Mouse (Mus musculus) liver, embryonic 11.5 days (tissue): Measurements from ENCODE around the gene Cdkal1. TPM values are rescaled to one million over a fixed set of nuclear protein-coding genes. Genes with fewer than 3 reads are reported as not detected.

Experiments
- ATAC-seq: fragments of 200-750 bp; cut with Nextera tagmentation; replicated peaks from 2 replicates; pipeline ENCODE4 v1.8.0; 2017; ENCODE audit warnings: moderate number of reproducible peaks, mild to moderate bottlenecking, moderate TSS enrichment, moderate library complexity; ENCODE audit not compliant: low FRiP score
- DNase-seq: peaks from one replicate; pipeline ENCODE4 v3.0.0-alpha.2; 2017; ENCODE audit warnings: low spot score
- H3K27ac ChIP-seq: fragments of 300-500 bp; sonication (generic); 2 replicates; pipeline ENCODE4 v1.5.1; 2014; ENCODE audit warnings: mild to moderate bottlenecking, low read depth, low read length, control low read depth
- H3K27me3 ChIP-seq: fragments of 300-500 bp; sonication (generic); replicated peaks from 2 replicates; pipeline ENCODE4 v1.6.1; 2014; ENCODE audit warnings: low read length, mixed read lengths; ENCODE audit not compliant: control insufficient read depth, insufficient read depth
- H3K36me3 ChIP-seq: fragments of 300-500 bp; sonication (generic); 2 replicates; pipeline ENCODE4 v1.6.1; 2014; ENCODE audit warnings: mild to moderate bottlenecking, low read length, moderate library complexity, mixed read lengths; ENCODE audit not compliant: control insufficient read depth, insufficient read depth
- H3K4me1 ChIP-seq: fragments of 300-500 bp; sonication (generic); replicated peaks from 2 replicates; pipeline ENCODE4 v1.6.1; 2014; ENCODE audit warnings: low read length, mixed read lengths; ENCODE audit not compliant: control insufficient read depth, insufficient read depth
- H3K4me2 ChIP-seq: fragments of 300-500 bp; sonication (generic); 2 replicates; pipeline ENCODE4 v1.6.1; 2014; ENCODE audit warnings: mild to moderate bottlenecking, control low read depth, moderate library complexity
- H3K4me3 ChIP-seq: fragments of 300-500 bp; sonication (generic); 2 replicates; pipeline ENCODE4 v1.5.1; 2014; ENCODE audit warnings: low read depth, low read length, control low read depth
- H3K9ac ChIP-seq: fragments of 300-500 bp; sonication (generic); 2 replicates; pipeline ENCODE4 v1.6.1; 2014; ENCODE audit warnings: low read depth, low read length, control low read depth
- H3K9me3 ChIP-seq: fragments of 300-500 bp; sonication (generic); 2 replicates; pipeline ENCODE4 v1.6.1; 2016; ENCODE audit warnings: low read length, inconsistent platforms, mixed read lengths; ENCODE audit not compliant: control insufficient read depth
- WGBS: fragments of 180-500 bp; shearing (Covaris S2); extraction: QIAGEN DNeasy Blood & Tissue Kit; methylation state at CpG from one replicate; pipeline ENCODE4 v1.1.7; 2014; 5-methylcytosine and 5-hydroxymethylcytosine counted together
- polyA plus RNA-seq: library from polyadenylated mRNA; unstranded; fragments of >200 nt; fragmentation: Nextera tagmentation; extraction: Ambion mirVana; gene quantifications from 2 replicates; pipeline ENCODE4 v1.2.1, GENCODE M21; 2014

The Cdkal1 gene
- polyA plus RNA-seq, 1 experiment from 2014 or later = 26.3 TPM

DNA sequence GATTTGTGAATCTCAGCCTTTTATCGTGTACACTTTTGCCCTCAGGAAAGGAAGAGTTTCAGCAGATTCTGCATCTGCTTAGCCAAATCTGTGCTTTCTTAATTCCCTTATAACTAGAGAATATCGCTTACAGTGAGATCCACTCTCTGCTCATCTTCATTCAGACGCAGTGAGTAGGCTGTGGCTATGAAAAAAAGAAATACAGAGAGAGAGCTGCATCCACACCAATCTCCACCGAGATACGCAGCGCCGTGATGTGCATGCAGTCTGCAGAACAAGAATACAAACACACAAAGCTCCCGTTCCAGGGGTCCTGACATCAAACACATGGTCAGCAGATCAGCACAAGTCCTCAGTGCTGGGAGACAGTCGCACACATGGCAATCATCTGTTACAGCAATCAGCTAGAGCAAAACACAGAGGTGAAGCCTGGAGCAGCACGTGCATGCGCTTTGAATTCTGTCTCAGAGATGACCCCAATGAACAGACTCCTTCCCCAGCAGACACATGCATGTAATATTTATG is 199.6 kb downstream of the Cdkal1 start:
- DNase-seq (no peak), ATAC-seq (no peak)
- Histone ChIP-seq H3K9ac (no peak overlapping the region), H3K36me3 (no peaks in the 10 kb centered on the region), H3K27me3 (no peaks in the 10 kb centered on the region), H3K4me3 (no peak overlapping the region), H3K4me2 (no peak overlapping the region), H3K4me1 (no peaks in the 10 kb centered on the region), H3K27ac (no peak overlapping the region), H3K9me3 (no peaks in the 10 kb centered on the region)
- 82% methylated on average over 11 of the region's 11 CpGs for WGBS

DNA sequence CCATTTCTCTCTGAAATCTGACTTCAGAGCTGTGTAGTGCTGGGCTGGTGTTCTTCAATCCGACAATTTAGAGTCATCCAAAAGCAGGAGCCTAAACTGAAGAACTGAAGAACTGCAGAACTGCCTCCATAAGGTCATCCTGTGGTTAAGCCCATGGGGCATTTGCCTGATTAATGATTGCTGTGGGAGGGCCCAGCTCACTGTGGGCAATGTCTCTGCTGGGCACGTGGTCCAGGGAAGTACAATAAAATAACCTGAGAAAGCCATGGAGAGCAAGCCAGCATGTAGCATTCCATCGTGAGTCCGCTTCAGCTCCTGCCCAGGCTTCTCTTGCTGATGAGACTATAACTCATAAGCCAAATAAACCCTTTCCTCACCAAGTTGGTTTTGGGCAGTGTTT is 202.1 kb downstream of the Cdkal1 start:
- H3K4me1 ChIP-seq = no peaks in the 10 kb centered on the region
- WGBS = 62% methylated on average over 4 of the region's 4 CpGs

DNA sequence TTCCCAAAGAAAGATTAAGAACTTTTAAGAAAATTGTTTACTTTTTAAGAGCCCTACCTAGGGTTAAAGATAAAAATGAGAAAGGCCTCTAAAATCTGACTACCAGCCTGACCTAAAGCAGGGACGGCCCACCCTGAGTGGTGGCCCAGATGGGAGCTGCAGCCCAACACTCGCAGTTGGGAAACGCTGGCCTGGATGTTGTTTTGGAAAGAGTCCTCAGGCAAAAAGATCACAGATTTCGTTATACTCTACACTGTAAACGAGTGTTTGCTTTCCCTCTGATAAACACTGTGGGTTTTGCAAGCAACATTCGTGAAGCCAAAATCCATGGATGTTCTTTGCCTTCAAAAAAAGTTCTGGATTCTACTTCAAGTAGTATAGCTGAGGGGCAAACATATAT is 202.7 kb downstream of the Cdkal1 start:
- WGBS = 80% methylated on average over 6 of the region's 6 CpGs
- no peak for DNase-seq
- Histone ChIP-seq H3K27me3 (no peaks in the 10 kb centered on the region), H3K4me3 (no peak overlapping the region), H3K9me3 (no peaks in the 10 kb centered on the region), H3K4me1 (no peaks in the 10 kb centered on the region), H3K36me3 (no peaks in the 10 kb centered on the region), H3K27ac (no peak overlapping the region), H3K9ac (no peak overlapping the region), H3K4me2 (no peak overlapping the region)
- ATAC-seq = no peak

More for the DNA sequence above, 202.1 kb downstream of the Cdkal1 start:
- no peak overlapping the region for H3K9ac ChIP-seq
- no peaks in the 10 kb centered on the region for H3K36me3 ChIP-seq
- no peak overlapping the region for H3K4me3 ChIP-seq
- no peaks in the 10 kb centered on the region for H3K9me3 ChIP-seq
- no peak overlapping the region for H3K4me2 ChIP-seq
- ATAC-seq = no peak
- H3K27ac ChIP-seq = no peak overlapping the region
- no peak for DNase-seq
- H3K27me3 ChIP-seq = no peaks in the 10 kb centered on the region

DNA sequence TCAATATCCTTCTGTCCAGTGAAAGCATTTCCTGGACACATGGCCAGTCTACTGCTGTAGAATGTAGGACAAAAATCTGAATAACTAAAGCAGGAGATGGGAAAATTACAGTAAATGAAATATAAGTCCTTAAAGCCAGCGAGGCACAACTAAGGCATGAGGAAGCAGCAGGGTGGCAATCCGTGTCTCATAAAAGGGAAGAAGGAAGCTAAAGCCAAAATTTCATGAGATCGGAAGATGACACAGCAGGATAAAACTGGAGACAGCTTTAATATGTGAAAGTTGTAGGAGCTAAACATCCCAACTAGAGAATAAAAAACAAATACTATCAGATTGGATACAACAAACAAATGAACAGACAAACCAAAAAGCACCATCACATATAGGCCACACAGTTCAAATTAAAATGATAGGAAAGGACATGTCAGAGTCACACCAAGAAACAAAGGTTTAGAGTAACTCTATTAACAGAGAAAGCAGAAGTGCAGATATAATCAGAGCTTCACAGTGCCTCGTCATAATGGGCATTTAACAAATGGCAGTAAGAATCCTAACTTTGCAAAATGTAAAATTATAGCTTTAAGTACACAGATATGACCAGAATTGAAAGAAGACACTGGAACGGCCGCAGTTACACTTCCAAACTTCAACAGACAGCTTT is 204.8 kb downstream of the Cdkal1 start:
- ATAC-seq = no peak

DNA sequence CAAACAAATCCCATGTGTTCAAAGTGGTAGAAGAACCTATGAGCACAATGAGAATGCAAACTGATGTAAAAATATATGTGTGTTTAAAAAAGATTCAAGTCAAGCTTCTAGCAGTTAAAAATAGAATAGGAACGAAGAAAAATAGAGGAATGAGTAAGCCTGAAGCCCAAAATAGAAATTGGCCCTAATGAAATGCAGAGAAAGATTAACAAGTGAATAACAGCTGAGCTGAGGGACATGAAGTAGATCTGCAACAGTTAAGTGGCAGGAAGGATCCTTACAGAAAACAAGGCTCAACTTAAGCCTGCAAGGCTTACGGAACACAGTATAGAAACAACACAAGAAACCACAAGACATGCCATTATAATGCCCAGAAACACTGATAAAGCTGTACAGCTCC is 205.9 kb downstream of the Cdkal1 start:
- H3K27me3 ChIP-seq = no peaks in the 10 kb centered on the region
- H3K4me3 ChIP-seq = no peak overlapping the region
- no peaks in the 10 kb centered on the region for H3K9me3 ChIP-seq
- H3K4me2 ChIP-seq = no peak overlapping the region
- no peak for DNase-seq
- H3K9ac ChIP-seq = no peak overlapping the region
- no peaks in the 10 kb centered on the region; the same call in 1 of the 2 replicates for H3K4me1 ChIP-seq
- H3K27ac ChIP-seq = no peak overlapping the region
- no peaks in the 10 kb centered on the region for H3K36me3 ChIP-seq
- WGBS = 74% methylated on average over 2 of the region's 2 CpGs
- ATAC-seq = no peak

More for the DNA sequence above, 204.8 kb downstream of the Cdkal1 start:
- 71% methylated on average over 6 of the region's 6 CpGs for WGBS
- DNase-seq = no peak
- H3K9me3 ChIP-seq = no peaks in the 10 kb centered on the region
- no peak overlapping the region for H3K4me3 ChIP-seq
- H3K9ac ChIP-seq = no peak overlapping the region
- H3K36me3 ChIP-seq = no peaks in the 10 kb centered on the region
- H3K27ac ChIP-seq = no peak overlapping the region
- no peaks in the 10 kb centered on the region for H3K27me3 ChIP-seq
- H3K4me1 ChIP-seq = no peaks in the 10 kb centered on the region; the same call in 1 of the 2 replicates
- H3K4me2 ChIP-seq = no peak overlapping the region

DNA sequence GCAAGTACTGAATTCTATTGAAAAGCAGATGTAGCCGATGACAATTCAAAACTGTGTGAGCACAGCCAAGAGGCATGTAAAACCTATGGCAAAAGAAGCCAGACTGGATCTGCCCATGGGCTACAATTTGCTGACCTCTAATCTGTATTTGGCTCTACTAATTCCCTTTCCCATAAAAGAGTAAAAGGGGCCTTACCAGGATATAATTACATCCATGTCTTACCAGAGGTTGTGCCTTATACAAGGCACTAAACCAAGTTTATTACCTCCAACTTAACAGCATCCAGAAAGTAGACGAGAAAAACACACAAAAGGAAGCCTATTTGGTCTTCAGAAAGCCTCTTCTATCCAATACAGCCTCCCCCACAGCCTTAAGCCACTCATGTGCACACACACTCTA is 213.2 kb downstream of the Cdkal1 start:
- H3K27me3 ChIP-seq = no peaks in the 10 kb centered on the region
- H3K4me3 ChIP-seq = no peak overlapping the region
- no peak for DNase-seq
- 77% methylated on average over 2 of the region's 2 CpGs for WGBS
- H3K27ac ChIP-seq = no peak overlapping the region
- ATAC-seq = no peak
- no peaks in the 10 kb centered on the region for H3K9me3 ChIP-seq
- H3K9ac ChIP-seq = no peak overlapping the region
- H3K36me3 ChIP-seq = no peaks in the 10 kb centered on the region
- no peak overlapping the region for H3K4me2 ChIP-seq
- H3K4me1 ChIP-seq = no peaks in the 10 kb centered on the region; the same call in 1 of the 2 replicates

DNA sequence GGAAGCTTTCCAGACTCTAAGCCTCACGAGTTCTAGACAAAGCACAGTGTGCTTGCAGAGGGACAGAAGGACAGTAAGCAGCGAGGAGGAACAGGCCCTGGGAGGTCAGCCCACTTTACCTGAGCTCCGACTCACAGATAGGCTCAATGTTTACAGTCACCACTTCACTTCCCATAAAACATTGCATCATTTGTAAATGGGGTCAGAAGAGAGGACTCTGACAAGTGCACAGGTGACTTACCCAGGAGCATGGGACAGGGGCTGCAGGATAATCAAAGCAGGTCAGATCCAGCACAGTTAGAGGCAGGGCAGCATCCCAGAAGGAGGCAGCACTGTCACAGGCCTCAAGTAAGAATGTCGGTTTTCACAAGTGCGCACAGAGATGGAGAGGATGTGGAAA is 214.3 kb downstream of the Cdkal1 start:
- H3K36me3 ChIP-seq = no peaks in the 10 kb centered on the region
- H3K9me3 ChIP-seq = no peaks in the 10 kb centered on the region
- H3K4me2 ChIP-seq = no peak overlapping the region
- H3K9ac ChIP-seq = no peak overlapping the region
- H3K4me3 ChIP-seq = no peak overlapping the region
- DNase-seq = no peak
- no peaks in the 10 kb centered on the region for H3K27me3 ChIP-seq
- no peak; the same call in 1 of the 2 replicates for ATAC-seq
- WGBS = 72% methylated on average over 5 of the region's 5 CpGs
- no peak overlapping the region for H3K27ac ChIP-seq
- no peaks in the 10 kb centered on the region for H3K4me1 ChIP-seq

DNA sequence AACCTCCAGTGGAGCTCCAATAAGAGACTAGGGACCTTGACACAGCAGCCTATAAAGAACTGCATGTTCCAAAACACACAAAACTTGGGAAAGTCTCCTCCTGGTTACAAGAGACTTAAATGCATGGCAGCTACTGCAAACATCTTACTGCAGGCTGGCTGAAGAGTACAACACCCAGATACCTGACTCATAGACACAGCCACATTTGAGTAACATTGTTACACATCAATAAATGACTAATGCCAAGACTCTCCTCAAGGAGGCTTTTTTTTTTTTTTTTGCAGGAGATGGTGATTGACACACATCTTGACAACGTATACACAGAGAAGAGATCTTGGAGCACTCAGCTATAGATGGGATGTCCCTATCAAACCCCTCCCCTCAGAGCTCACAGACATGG is 215.3 kb downstream of the Cdkal1 start:
- H3K36me3 ChIP-seq = no peaks in the 10 kb centered on the region
- 65% methylated on average over 1 of the region's 1 CpGs for WGBS
- DNase-seq (no peak), ATAC-seq (no peak)
- no peak overlapping the region for H3K4me3 ChIP-seq
- no peaks in the 10 kb centered on the region for H3K27me3 ChIP-seq
- no peak overlapping the region for H3K9ac ChIP-seq
- H3K27ac ChIP-seq = no peak overlapping the region
- H3K9me3 ChIP-seq = no peaks in the 10 kb centered on the region
- H3K4me1 ChIP-seq = no peaks in the 10 kb centered on the region
- no peak overlapping the region for H3K4me2 ChIP-seq

DNA sequence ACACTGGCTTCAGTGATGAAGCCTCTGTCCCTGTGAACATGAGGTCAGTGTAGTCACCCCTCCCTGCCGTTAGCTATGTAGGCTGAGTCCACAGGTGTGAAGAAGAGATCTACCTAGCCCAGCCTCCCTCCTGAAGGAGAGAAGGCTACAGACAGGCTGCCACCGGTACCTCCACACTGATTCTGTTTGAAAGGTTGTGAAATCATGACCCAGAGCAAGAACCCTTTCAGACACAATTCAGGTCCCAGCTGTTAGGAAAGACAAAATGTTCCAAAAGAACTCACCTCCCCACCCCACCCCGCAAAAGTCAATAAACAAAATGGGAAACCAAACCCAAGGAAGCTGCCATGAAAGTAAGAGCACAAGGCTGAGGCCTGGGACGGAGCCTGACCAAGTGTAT is 217.2 kb downstream of the Cdkal1 start:
- Histone ChIP-seq H3K27ac (no peak overlapping the region), H3K4me3 (no peak overlapping the region), H3K36me3 (no peaks in the 10 kb centered on the region), H3K9ac (no peak overlapping the region), H3K4me1 (no peaks in the 10 kb centered on the region), H3K9me3 (no peaks in the 10 kb centered on the region), H3K4me2 (no peak overlapping the region), H3K27me3 (no peaks in the 10 kb centered on the region)
- DNase-seq (no peak), ATAC-seq (no peak)
- 87% methylated on average over 4 of the region's 4 CpGs for WGBS
